Mouse (Mus musculus) c-Kit-positive CD71-negative TER-119-negative erythroid progenitor cells, embryonic 14.5 days (primary cell): ENCODE measurements around the gene Sirt6.

Experiments used
- DNase-seq: peaks from one replicate; pipeline ENCODE4 v3.0.0-alpha.2; 2013; ENCODE audit warnings: low read depth

Sirt6 gene

DNA sequence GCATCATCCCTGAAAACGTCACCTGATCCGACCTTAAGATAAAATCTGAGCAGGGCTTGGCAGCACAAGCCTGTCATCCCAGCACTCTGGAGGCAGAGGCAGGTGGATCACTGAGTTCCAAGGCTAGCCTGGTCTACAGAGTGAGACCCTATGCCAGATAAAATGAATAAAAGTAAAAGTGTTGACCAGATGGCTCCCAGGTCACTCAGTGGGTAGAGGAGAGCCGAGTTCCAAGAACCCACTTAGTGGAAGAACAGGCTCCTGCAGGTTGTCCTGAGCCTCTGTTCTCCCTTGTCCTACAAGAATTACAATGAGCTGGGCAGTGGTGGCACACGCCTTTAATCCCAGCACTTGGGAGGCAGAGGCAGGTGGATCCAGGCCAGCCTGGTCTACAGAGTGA lies 34.4 kb downstream of the Sirt6 start:
- DNase-seq: no peak

DNA sequence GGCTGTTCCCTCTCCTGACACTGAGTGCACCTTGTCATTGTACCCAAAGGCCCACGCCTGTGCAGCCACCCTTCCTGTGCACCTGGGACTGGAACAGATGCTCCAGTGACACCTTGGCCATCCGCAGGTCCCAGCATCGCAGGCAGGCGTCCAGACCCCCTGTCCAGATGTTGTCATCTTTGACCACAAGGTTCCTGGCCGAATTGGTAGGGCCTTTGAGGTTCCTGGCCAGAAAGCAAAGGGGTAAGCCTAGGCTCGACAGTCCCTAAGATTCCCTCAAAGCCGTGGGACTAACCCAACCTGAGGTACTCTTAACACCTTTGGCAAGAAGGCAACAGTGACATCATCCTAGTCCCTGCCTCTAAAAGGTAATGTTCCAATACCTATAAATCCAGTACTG lies 35.0 kb downstream of the Sirt6 start:
- no peak for DNase-seq

DNA sequence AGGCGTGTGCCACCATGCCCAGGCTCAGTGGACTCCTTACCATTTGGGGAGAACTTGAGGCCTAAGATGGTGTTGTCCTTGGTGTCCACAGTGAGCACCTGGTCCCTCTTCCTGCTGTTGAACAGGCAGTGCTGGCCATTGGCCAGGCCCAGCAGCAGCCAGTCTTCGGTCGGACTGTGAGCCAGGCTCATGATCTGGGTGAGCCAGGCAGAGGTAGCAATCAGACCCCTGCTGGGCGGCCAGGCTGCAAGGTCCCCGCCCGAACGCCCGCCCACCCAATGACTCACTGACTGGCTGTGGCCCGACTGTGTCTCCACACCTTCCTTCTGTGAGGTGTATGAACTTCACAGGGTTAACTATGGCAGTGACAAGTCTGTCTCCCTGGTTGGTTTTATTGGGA lies 35.8 kb downstream of the Sirt6 start:
- no peak for DNase-seq

DNA sequence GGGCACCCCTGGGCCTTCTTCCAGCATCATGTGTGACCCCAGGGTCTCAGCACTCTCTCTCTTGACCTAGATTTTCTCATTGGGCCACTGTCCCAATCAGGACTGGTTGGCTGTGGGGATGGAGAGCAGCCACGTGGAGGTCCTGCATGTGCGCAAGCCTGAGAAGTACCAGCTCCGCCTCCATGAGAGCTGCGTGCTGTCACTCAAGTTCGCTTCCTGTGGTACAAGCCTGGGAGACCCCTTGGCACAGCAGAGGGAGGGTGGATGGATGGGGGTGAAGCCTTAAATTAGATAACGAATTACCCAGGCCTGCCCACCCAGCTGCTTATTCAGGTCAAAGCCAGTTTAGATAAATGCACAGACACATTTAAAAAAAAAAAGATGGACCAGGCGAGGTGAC lies 38.9 kb downstream of the Sirt6 start:
- DNase-seq: no peak

DNA sequence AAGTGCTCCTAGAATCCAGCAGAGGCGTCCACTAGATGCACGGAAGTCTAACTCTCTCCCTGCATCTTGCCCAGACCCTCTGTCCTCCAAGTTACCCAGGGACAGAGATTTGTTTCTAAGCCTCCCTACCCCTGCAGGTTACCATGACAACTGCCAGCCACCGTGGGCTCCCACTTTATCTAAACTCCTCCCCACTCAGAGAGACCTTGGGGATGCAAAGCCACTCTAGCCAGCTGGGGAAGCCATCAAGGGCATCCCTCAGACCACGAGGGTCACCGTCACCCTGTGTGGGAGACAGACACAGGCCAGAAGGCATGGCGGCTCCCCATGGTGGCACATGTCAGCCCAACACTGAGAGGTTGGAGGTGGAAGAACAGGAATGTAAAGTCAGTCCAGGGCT lies 44.2 kb downstream of the Sirt6 start:
- DNase-seq: no peak

DNA sequence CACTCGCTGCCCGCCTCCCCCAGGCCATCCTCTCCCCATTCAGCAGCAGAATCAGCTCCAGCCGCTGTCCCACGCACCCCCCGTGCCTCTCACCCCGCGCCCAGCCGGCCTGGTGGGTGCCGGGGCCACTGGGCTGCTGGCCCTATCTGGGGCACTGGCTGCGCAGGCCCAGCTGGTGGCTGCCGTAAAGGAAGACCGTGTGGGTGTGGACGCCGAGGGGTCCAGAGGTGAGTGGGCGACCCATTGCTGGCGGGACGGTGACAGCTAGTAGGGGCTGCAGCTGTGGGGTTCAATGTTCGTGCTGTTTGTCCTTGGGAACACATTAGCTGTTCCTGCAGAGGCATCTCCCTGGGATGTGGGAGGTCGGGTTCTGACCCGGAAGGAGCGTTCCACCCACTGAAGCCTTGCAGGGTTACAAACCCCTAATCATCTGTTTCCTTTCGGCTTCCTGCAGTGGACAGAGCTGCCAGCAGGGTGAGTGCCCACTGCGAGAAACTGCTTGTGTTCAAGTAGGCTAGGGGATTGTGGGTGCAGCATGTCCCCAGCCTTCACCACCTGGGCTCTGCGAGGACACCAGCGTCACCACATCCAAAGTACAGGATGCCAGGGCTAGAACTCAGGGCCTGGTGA lies 47.0 kb downstream of the Sirt6 start:
- no peak for DNase-seq

DNA sequence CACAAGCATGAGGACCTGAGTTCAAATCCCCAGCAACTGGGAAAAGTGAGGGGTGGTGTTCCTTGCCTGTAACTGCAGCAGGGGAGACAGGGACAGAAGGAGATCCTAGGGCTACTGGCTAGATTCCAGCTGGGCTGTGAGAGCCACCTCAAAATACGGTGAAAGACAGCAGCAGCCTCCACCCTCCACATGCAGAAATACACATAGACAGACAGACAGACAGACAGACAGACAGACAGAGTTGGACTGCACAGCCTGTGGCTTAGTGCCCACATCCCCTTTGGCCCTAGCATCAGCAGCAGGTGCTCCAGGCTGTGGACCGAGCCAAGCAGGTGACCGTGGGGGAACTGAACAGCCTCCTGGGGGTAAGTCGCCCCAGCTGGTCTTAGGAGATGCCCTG lies 47.6 kb downstream of the Sirt6 start:
- DNase-seq: no peak

DNA sequence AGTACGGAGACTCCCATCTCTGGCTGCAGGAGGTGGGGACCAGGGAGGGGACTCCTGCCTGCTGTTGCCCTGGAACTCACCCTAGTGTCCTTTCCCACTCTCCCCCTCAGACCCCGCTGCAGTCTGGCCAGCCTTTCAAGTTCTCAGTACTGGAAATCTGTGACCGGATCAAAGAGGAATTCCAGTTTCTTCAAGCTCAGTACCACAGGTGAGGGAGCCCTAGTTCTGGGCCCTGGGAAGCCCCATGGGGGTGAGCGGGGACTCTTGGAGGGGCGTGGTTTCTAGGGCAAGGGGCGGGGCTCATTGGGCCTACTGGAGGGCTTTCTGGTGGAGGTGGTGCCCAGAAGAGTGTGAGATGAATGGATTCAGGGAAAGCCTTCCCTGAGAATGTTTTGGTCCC lies 51.9 kb downstream of the Sirt6 start:
- no peak for DNase-seq

DNA sequence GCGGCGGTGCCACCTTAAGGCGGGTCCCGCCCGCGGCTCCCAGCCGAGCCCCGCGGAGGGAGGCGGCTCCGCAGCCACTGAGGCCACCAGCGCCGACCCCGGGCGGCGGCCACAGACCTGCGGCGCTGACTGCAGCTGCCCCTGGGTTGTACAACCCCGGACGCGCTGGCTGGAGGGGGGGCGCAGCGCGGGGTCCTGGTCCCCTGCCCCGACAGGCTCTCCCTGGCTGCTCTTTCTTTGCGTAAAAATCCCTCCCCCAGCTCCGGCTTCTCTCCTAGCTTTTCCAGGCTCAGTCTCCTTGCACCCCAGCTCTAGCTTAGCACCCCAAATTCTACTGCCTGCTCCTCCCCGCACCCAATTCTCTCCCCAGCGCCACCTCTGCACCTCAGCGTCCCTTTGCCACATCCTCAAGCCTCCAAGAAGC lies 52.4 kb downstream of the Sirt6 start:
- no peak for DNase-seq

DNA sequence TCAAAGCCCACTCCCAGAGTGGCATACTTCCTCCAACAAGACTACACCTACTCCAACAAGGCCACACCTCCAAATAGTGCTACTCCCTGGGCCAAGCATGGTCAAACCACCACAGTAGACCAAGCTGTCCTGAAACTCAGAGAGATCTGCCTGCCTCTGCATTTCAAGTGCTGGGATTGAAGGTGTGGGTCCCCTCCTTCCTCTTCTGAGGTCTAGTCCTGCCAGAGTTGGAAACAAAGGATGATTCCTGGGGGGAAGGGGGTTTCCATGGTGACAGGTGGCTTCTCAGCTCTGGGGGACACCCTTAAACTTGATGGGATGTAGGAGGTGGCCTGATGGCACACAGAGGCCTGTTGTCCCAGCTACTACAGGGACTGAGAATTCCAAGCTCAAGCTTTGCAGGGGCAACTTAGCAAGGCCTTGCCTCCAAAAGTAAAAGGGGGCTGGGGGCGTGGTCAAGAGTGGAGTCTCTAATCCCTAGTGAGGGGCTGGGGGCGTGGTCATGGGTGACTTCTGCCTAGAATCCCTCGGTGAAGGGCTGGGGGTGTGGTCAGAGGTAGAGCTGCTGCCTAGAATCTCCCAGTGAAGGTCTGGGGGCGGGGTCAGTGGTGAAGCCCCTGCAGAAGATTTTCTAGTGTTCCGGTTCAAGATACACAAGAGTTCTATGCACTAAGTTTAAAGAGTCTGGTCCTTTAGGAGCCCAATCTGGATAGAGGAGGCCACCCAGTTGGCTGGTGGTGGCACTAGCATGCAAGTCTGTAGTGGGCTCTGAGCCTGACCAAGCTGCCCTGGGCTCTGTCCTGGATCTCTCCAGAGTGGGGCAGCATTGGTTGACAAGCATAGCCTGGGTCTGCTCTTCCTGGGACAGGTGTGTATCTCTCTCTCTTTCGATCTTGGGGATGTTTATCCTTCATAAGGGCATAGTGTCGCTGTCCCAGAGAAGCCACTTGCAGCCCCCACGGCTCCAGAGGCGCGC lies 53.2 kb downstream of the Sirt6 start, which contains the start of gene Tle2:
TSS of gene Tle2 (plus strand) at position 481 of the 976 bp plus-strand sequence.
- no peak for DNase-seq

DNA sequence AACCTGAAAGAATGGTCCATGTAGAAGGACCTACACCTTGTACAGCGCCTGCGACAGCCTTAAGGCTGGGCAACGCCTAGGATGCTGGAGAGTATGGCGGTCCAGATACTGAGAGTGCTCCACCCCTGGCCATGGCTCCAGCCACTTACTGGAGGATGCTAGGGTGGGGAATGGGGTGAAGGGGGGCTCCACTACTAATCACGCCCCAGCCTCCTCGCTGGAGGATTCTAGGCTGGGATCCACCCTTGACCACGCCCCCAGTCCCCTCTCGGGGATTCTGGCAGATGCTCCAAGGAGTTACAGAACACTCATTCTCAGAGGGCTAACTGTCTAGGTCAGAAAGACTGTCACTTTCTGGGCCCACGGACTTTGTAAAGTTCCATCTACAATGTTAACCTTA lies 54.6 kb downstream of the Sirt6 start:
- no peak for DNase-seq

DNA sequence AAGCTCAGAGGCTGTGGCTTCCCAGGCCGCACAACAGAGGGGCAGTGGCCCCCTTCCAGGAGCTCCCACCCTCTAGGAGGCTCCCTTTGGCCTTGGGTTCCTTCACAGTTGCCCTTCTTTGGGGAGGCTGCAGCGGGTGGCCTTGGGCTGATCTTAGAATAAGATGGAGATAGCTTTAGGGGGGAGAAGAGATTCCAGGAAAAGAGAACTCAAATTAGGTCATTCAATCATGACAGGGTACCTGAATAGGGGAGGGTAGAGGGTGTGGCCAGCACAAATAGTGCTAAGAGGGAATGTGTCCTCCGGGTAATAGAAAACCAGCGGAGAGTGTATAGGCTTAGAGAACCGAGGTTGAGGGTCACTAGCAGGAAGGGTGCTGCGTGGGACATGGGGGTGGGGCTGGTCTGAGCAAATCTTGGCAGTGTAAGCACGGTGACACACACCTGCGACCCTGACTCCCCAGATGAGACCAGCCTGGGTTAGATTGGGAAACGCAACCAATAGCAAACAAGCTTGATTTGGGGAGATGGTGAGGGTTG lies 55.4 kb downstream of the Sirt6 start:
- DNase-seq: no peak
